Mouse (Mus musculus): ENCODE measurements around the gene Glt6d1.

DNA sequence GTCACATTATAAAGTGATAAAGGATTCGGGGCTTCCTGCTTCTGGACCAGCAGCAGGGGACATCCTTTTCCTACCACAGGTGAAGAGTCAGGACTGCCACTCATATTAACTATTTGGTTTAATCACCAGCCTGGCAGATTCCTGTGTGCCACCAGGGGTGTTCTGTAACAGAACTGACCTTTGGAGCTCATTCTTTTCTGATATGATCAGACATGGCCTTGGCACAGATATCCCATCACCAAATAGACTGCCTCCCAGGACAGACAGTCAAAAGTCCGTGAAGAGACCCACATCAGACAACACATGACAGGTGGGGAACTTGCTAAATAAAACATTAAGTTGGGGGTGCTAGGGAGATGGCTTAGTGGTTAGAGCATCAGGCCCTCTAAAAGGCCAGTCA lies 3.9 kb downstream of the Glt6d1 start:
- no peak for TF ChIP-seq CTCF (IDR thresholded peaks at IDR 0.05; ENCODE audit: borderline replicate concordance, insufficient read depth, low read length)
- no peak for TF ChIP-seq POLR2A (IDR thresholded peaks at IDR 0.05; ENCODE audit: low read depth, low read length)
